Mouse (Mus musculus) stomach, postnatal 0 days (tissue): ENCODE measurements at regions not wholly inside any gene's neighbourhood (a gene's known extent, or its start where the extent isn't known, plus 50 kb on each side); places are given as distances from the start of the nearest gene placed in this dataset.

Source experiments
- ATAC-seq: fragments of 200-750 bp; cut with Nextera tagmentation; 2 replicates; pipeline ENCODE4 v1.8.0; 2017; ENCODE audit not compliant: low FRiP score, low TSS enrichment
- DNase-seq: peaks from one replicate; pipeline ENCODE4 v3.0.0-alpha.2; 2016; ENCODE audit warnings: low spot score
- H3K27ac ChIP-seq: fragments of 300-500 bp; sonication (generic); replicated peaks from 2 replicates; pipeline ENCODE4 v1.5.1; 2014; ENCODE audit warnings: mild to moderate bottlenecking, control low read depth
- H3K27me3 ChIP-seq: fragments of 300-500 bp; sonication (generic); 2 replicates; pipeline ENCODE4 v1.6.1; 2014; ENCODE audit warnings: low read length; ENCODE audit not compliant: control insufficient read depth, insufficient read depth
- H3K36me3 ChIP-seq: fragments of 300-500 bp; sonication (generic); 2 replicates; pipeline ENCODE4 v1.6.1; 2014; ENCODE audit warnings: low read length, mixed read lengths; ENCODE audit not compliant: control insufficient read depth, insufficient read depth
- H3K4me1 ChIP-seq: fragments of 300-500 bp; sonication (generic); replicated peaks from 2 replicates; pipeline ENCODE4 v1.6.1; 2014; ENCODE audit warnings: antibody characterized with exemption; ENCODE audit not compliant: control insufficient read depth, insufficient read depth
- H3K4me2 ChIP-seq: fragments of 300-500 bp; sonication (generic); replicated peaks from 2 replicates; pipeline ENCODE4 v1.6.1; 2014; ENCODE audit warnings: low read depth, mild to moderate bottlenecking, control low read depth, moderate library complexity
- H3K4me3 ChIP-seq: fragments of 300-500 bp; sonication (generic); 2 replicates; pipeline ENCODE4 v1.5.1; 2014; ENCODE audit warnings: low read depth, low read length, control low read depth
- H3K9ac ChIP-seq: fragments of 300-500 bp; sonication (generic); 2 replicates; pipeline ENCODE4 v1.6.1; 2014; ENCODE audit warnings: mild to moderate bottlenecking, low read length, control low read depth, mixed read lengths
- H3K9me3 ChIP-seq: fragments of 300-500 bp; sonication (generic); 2 replicates; pipeline ENCODE4 v1.6.1; 2016; ENCODE audit warnings: low read length; ENCODE audit not compliant: control insufficient read depth
- CTCF ChIP-seq: IDR thresholded peaks from 2 replicates; pipeline ENCODE4 v1.5.1; 2016; ENCODE audit warnings: antibody characterized with exemption, low read depth, mild to moderate bottlenecking, moderate library complexity
- EP300 ChIP-seq: optimal IDR thresholded peaks from 2 replicates; pipeline ENCODE3; 2016; ENCODE audit warnings: antibody characterized with exemption
- WGBS: fragments of 180-500 bp; shearing (Covaris S2); extraction: QIAGEN DNeasy Blood & Tissue Kit; methylation state at CpG from one replicate; pipeline ENCODE4 v1.1.7; 2014; 5-methylcytosine and 5-hydroxymethylcytosine counted together

GRCm38 (mm10) chr5:4486391-4487132 lies 271.3 kb downstream of the Fzd1 start:
- Histone ChIP-seq H3K36me3 (no peaks in the 10 kb centered on the region), H3K27ac (no peak overlapping the region), H3K27me3 (no peaks in the 10 kb centered on the region), H3K4me3 (no peak overlapping the region), H3K9ac (no peak overlapping the region), H3K9me3 (no peaks in the 10 kb centered on the region), H3K4me2 (no peak overlapping the region), H3K4me1 (no peaks in the 10 kb centered on the region)
- DNase-seq (no peak), ATAC-seq (no peak)
- TF ChIP-seq CTCF (no peak), EP300 (no peak)
- WGBS, result 87% methylated on average over 4 of the region's 4 CpGs

- Histone ChIP-seq H3K4me1 (no peaks in the 10 kb centered on the region), H3K36me3 (no peaks in the 10 kb centered on the region), H3K4me3 (no peak overlapping the region), H3K4me2 (no peak overlapping the region), H3K27me3 (no peaks in the 10 kb centered on the region), H3K27ac (no peak overlapping the region), H3K9me3 (no peaks in the 10 kb centered on the region), H3K9ac (no peak overlapping the region)
- no peak for TF ChIP-seq EP300
- TF ChIP-seq CTCF, result no peak
- DNase-seq (no peak), ATAC-seq (0 out of 2 replicates have a peak, but pooled peaks have one; percentile 59)
- 56% methylated on average over 10 of the region's 10 CpGs for WGBS
Observed at GRCm38 (mm10) chr5:4485542-4486390, 272.1 kb downstream of the Fzd1 start.

GRCm38 (mm10) chr5:4484780-4485179 lies 273.1 kb downstream of the Fzd1 start:
- Histone ChIP-seq H3K4me3 (no peak overlapping the region), H3K27me3 (no peaks in the 10 kb centered on the region), H3K27ac (no peak overlapping the region), H3K9ac (no peak overlapping the region), H3K9me3 (no peaks in the 10 kb centered on the region), H3K4me2 (no peak overlapping the region), H3K4me1 (no peaks in the 10 kb centered on the region), H3K36me3 (no peaks in the 10 kb centered on the region)
- TF ChIP-seq CTCF (no peak), EP300 (no peak)
- no peak for DNase-seq
- no peak for ATAC-seq
- WGBS, result 23% methylated on average over 6 of the region's 6 CpGs

GRCm38 (mm10) chr5:4484151-4484550 lies 273.7 kb downstream of the Fzd1 start:
- TF ChIP-seq CTCF, result no peak
- TF ChIP-seq EP300, result no peak
- Histone ChIP-seq H3K36me3 (no peaks in the 10 kb centered on the region), H3K27ac (no peak overlapping the region), H3K4me1 (no peaks in the 10 kb centered on the region), H3K4me2 (no peak overlapping the region), H3K4me3 (no peak overlapping the region), H3K9ac (no peak overlapping the region), H3K27me3 (no peaks in the 10 kb centered on the region), H3K9me3 (no peaks in the 10 kb centered on the region)
- 69% methylated on average over 1 of the region's 1 CpGs for WGBS
- DNase-seq (no peak), ATAC-seq (no peak)

GRCm38 (mm10) chr5:4474255-4474654 lies 282.1 kb downstream of the Mterf1b start:
- Histone ChIP-seq H3K4me1 (no peaks in the 10 kb centered on the region), H3K27ac (no peak overlapping the region), H3K4me2 (no peak overlapping the region), H3K36me3 (no peaks in the 10 kb centered on the region), H3K27me3 (no peaks in the 10 kb centered on the region), H3K4me3 (no peak overlapping the region), H3K9ac (no peak overlapping the region), H3K9me3 (no peaks in the 10 kb centered on the region)
- DNase-seq (no peak), ATAC-seq (no peak)
- WGBS, result 73% methylated on average over 2 of the region's 2 CpGs
- TF ChIP-seq EP300, result no peak
